11 mouse cellular contexts compared by ENCODE assay signal in genomic region chr3:75835286-75835967, GRCm38 (mm10).
DNase-seq lines count a peak whose midpoint lies in the region; ATAC-seq and TF ChIP-seq lines count a peak whose summit lies in the region.
"Had no signal": no experiment of that assay in that cellular context is flagged by ENCODE, and none has a peak within 500 bp of the region (broad histone marks: within the 10 kb centered on the region; RNA-seq: fewer than 3 reads in every experiment).

No protein-coding gene starts in this region.

- no peaks in the 10 kb centered on the region for H3K27me3 ChIP-seq in heart, embryonic 10.5 days (ENCODE audit: insufficient read depth, poor library complexity, severe bottlenecking)
- H3K27me3 ChIP-seq in stomach, embryonic 14.5 days (ENCODE audit: control insufficient read depth, insufficient read depth, low read length) = no peaks in the 10 kb centered on the region
- H3K27me3 ChIP-seq in stomach, postnatal 0 days (ENCODE audit: control insufficient read depth, insufficient read depth, low read length) = no peaks in the 10 kb centered on the region
- H3K27me3 ChIP-seq in neural tube, embryonic 15.5 days (replicated peaks) = no peaks in the 10 kb centered on the region
- no peaks in the 10 kb centered on the region for H3K27me3 ChIP-seq in hindbrain, embryonic 12.5 days
- H3K27me3 ChIP-seq: hindbrain, embryonic 15.5 days; megakaryocyte, embryonic 14.5 days had no signal

- H3K4me2 ChIP-seq in stomach, embryonic 14.5 days (replicated peaks; ENCODE audit: low read depth, low read length) = no peak overlapping the region
- no peak overlapping the region for H3K4me2 ChIP-seq in stomach, postnatal 0 days (replicated peaks; ENCODE audit: low read depth)
- H3K4me2 ChIP-seq in neural tube, embryonic 15.5 days = no peak overlapping the region
- H3K4me2 ChIP-seq in hindbrain, embryonic 12.5 days (replicated peaks) = no peak overlapping the region
- H3K4me2 ChIP-seq: hindbrain, embryonic 15.5 days had no signal

- DNase-seq in heart, adult 11 months = peak; percentile 96
- no peak for DNase-seq in heart, embryonic 10.5 days (ENCODE audit: low spot score)
- no peak for DNase-seq in stomach, postnatal 0 days (ENCODE audit: low spot score)
- no peak for DNase-seq in urinary bladder, adult 18-20 months (ENCODE audit: low spot score in 2 of 2)
- DNase-seq: cerebellum, adult 11-12 months had no signal

- no peak for TF ChIP-seq EP300 in stomach, postnatal 0 days (optimal IDR thresholded peaks at IDR 0.05)

- no peaks in the 10 kb centered on the region for H3K36me3 ChIP-seq in heart, embryonic 10.5 days
- no peaks in the 10 kb centered on the region for H3K36me3 ChIP-seq in stomach, embryonic 14.5 days (ENCODE audit: control insufficient read depth, insufficient read depth, low read length)
- no peaks in the 10 kb centered on the region for H3K36me3 ChIP-seq in stomach, postnatal 0 days (ENCODE audit: control insufficient read depth, insufficient read depth, low read length)
- H3K36me3 ChIP-seq in neural tube, embryonic 15.5 days = no peaks in the 10 kb centered on the region
- no peaks in the 10 kb centered on the region for H3K36me3 ChIP-seq in hindbrain, embryonic 12.5 days
- H3K36me3 ChIP-seq: hindbrain, embryonic 15.5 days had no signal

- no peak for TF ChIP-seq CTCF in stomach, postnatal 0 days (IDR thresholded peaks at IDR 0.05; ENCODE audit: low read depth)

- no peak overlapping the region for H3K27ac ChIP-seq in heart, embryonic 10.5 days
- no peak overlapping the region for H3K27ac ChIP-seq in stomach, embryonic 14.5 days (ENCODE audit: low read length)
- no peak overlapping the region for H3K27ac ChIP-seq in stomach, postnatal 0 days (replicated peaks)
- no peak overlapping the region for H3K27ac ChIP-seq in neural tube, embryonic 15.5 days (replicated peaks)
- H3K27ac ChIP-seq in hindbrain, embryonic 12.5 days = no peak overlapping the region
- H3K27ac ChIP-seq: hindbrain, embryonic 15.5 days had no signal

- H3K4me3 ChIP-seq in heart, embryonic 10.5 days = no peak overlapping the region
- H3K4me3 ChIP-seq in stomach, embryonic 14.5 days (ENCODE audit: low read depth, low read length) = no peak overlapping the region
- H3K4me3 ChIP-seq in stomach, postnatal 0 days (ENCODE audit: low read depth, low read length) = no peak overlapping the region
- H3K4me3 ChIP-seq in neural tube, embryonic 15.5 days (replicated peaks) = no peak overlapping the region
- H3K4me3 ChIP-seq in hindbrain, embryonic 12.5 days = no peak overlapping the region
- H3K4me3 ChIP-seq: hindbrain, embryonic 15.5 days; megakaryocyte, embryonic 14.5 days had no signal

- 77% methylated on average over 5 of the region's 5 CpGs for WGBS in heart, embryonic 10.5 days
- WGBS in stomach, embryonic 14.5 days = 62% methylated on average over 5 of the region's 5 CpGs
- WGBS in stomach, postnatal 0 days = 60% methylated on average over 5 of the region's 5 CpGs
- WGBS in neural tube, embryonic 15.5 days = 86% methylated on average over 5 of the region's 5 CpGs
- 76% methylated on average over 5 of the region's 5 CpGs for WGBS in hindbrain, embryonic 12.5 days

- peak; percentile 46; the same call in 1 of the 2 replicates for ATAC-seq in stomach, embryonic 14.5 days (ENCODE audit: insufficient number of reproducible peaks, insufficient read depth, low FRiP score, low read depth)
- ATAC-seq in stomach, postnatal 0 days (ENCODE audit: low FRiP score, low TSS enrichment) = no peak
- peak; percentile 94 to 95 for ATAC-seq in hematopoietic stem cell, adult 5-6 weeks (replicated peaks in 1 of 2; ENCODE audit: insufficient read depth in 1 of 2, low FRiP score in 2 of 2, low TSS enrichment in 1 of 2, low read depth in 1 of 2, poor library complexity in 2 of 2, severe bottlenecking in 2 of 2)
- no peak for ATAC-seq in neural tube, embryonic 15.5 days (ENCODE audit: low FRiP score)
- no peak for ATAC-seq in hindbrain, embryonic 12.5 days (ENCODE audit: low FRiP score)

- H3K9me3 ChIP-seq in heart, embryonic 10.5 days = no peaks in the 10 kb centered on the region
- no peaks in the 10 kb centered on the region for H3K9me3 ChIP-seq in stomach, embryonic 14.5 days (ENCODE audit: control insufficient read depth, low read depth, low read length)
- no peaks in the 10 kb centered on the region for H3K9me3 ChIP-seq in stomach, postnatal 0 days (ENCODE audit: control insufficient read depth, low read length)
- no peaks in the 10 kb centered on the region for H3K9me3 ChIP-seq in neural tube, embryonic 15.5 days (replicated peaks)
- H3K9me3 ChIP-seq in hindbrain, embryonic 12.5 days (replicated peaks) = no peaks in the 10 kb centered on the region
- H3K9me3 ChIP-seq: hindbrain, embryonic 15.5 days; megakaryocyte, embryonic 14.5 days had no signal

- H3K9ac ChIP-seq in stomach, embryonic 14.5 days (replicated peaks; ENCODE audit: low read depth, low read length) = no peak overlapping the region
- H3K9ac ChIP-seq in stomach, postnatal 0 days (ENCODE audit: low read length) = no peak overlapping the region
- no peak overlapping the region for H3K9ac ChIP-seq in neural tube, embryonic 15.5 days (replicated peaks)
- no peak overlapping the region for H3K9ac ChIP-seq in hindbrain, embryonic 12.5 days
- H3K9ac ChIP-seq: hindbrain, embryonic 15.5 days had no signal

- H3K4me1 ChIP-seq in heart, embryonic 10.5 days = no peaks in the 10 kb centered on the region
- no peaks in the 10 kb centered on the region for H3K4me1 ChIP-seq in stomach, embryonic 14.5 days (ENCODE audit: control insufficient read depth, insufficient read depth, low read length)
- H3K4me1 ChIP-seq in stomach, postnatal 0 days (replicated peaks; ENCODE audit: control insufficient read depth, insufficient read depth) = no peaks in the 10 kb centered on the region
- H3K4me1 ChIP-seq in neural tube, embryonic 15.5 days = no peaks in the 10 kb centered on the region
- H3K4me1 ChIP-seq in hindbrain, embryonic 12.5 days = no peaks in the 10 kb centered on the region
- H3K4me1 ChIP-seq: hindbrain, embryonic 15.5 days; megakaryocyte, embryonic 14.5 days had no signal

Comparison
In these comparisons a context has a peak if more than half of its experiments do, and no peak if none do; other contexts are left out.
1. ATAC-seq: peak in stomach, embryonic 14.5 days (single experiment) and hematopoietic stem cell, adult 5-6 weeks (2 of 2); none in stomach, postnatal 0 days (single experiment), neural tube, embryonic 15.5 days (single experiment) and hindbrain, embryonic 12.5 days (single experiment).